Mouse (Mus musculus): Measurements from ENCODE around the gene Kcnip4. TPM values are rescaled to one million over a fixed set of nuclear protein-coding genes. Genes with fewer than 3 reads are reported as not detected.

The Kcnip4 gene
- polyA plus RNA-seq, 1 experiment = 0.12 TPM

DNA sequence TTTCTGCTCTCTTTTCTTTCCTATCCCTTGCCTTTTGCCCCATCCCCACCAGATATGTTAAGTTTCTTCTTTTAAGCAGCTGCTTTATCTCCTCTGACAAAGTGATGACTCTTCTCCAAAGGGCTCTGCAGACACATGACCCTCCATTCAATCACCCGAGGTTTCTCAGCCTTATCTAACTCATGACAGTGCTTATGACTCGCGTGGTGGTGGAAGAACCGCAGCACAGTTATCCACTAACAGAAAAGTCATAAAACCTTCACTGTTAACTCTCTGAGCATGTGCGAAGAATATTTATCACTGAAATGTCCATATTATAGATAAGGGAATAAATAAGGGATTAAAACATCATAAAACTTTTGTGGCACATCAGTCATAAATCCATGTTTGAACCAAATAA, 1024.5 kb downstream of the Kcnip4 start:
- no peaks in the 10 kb centered on the region for H3K36me3 ChIP-seq (ENCODE audit: control insufficient read depth, insufficient read depth)

DNA sequence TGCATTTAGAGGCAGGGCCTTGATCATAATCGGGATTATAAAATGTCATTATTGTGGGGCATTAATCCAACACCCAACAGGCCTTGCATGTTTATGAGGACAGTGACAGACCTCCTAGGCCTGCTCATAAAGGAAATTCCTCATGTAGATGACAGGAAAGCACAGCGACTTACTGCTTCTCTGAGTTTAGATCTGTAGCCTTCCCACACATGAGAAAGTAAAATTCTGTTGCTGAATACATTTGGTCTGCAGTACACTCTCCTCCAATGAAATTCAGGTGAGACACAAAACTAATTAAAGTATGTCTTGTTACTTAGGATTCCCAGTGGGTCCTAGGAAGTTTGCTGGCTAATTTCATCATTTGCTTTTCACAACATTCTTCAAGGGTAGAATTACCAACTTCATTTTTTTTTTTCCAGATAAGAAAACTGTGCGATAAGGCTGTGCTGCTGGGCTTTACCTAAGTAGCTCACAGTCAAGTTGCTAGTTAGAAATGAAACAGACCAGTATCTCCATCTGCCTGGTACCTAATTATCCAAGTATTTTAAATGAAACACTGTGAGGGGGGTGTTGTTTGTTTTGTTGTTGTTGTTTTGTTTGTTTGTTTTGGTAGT, 1033.7 kb downstream of the Kcnip4 start:
- no peaks in the 10 kb centered on the region for H3K36me3 ChIP-seq (ENCODE audit: control insufficient read depth, insufficient read depth)
- H3K27me3 ChIP-seq (ENCODE audit: control insufficient read depth, insufficient read depth, insufficient read length) = no peaks in the 10 kb centered on the region
- H3K4me3 ChIP-seq (ENCODE audit: insufficient read depth, poor library complexity, severe bottlenecking) = no peak overlapping the region
- no peak overlapping the region for H3ac ChIP-seq (ENCODE audit: control insufficient read depth, insufficient read length, low read depth)
- no peaks in the 10 kb centered on the region for H3K79me3 ChIP-seq (ENCODE audit: low read depth)
- no peak for TF ChIP-seq FOSL1 (IDR thresholded peaks at IDR 0.05; ENCODE audit: insufficient read depth, low read length, poor library complexity, severe bottlenecking)
- no peak for TF ChIP-seq MYOG (IDR thresholded peaks at IDR 0.05; ENCODE audit: control insufficient read depth, extremely low read depth, insufficient read length)
- no peak for TF ChIP-seq CEBPB (IDR thresholded peaks at IDR 0.05; ENCODE audit: low read depth)
- TF ChIP-seq CTCF (IDR thresholded peaks at IDR 0.05; ENCODE audit: control insufficient read depth, insufficient read depth, insufficient read length) = no peak
- no peak for TF ChIP-seq USF1 (IDR thresholded peaks at IDR 0.05; ENCODE audit: low read depth)
- TF ChIP-seq MAX (IDR thresholded peaks at IDR 0.05) = no peak
- no peak for TF ChIP-seq MYOD1 (IDR thresholded peaks at IDR 0.05; ENCODE audit: control insufficient read depth, insufficient read length, low read depth)
- H3K79me2 ChIP-seq (ENCODE audit: control insufficient read depth, insufficient read depth) = no peaks in the 10 kb centered on the region

More for the DNA sequence above, 1024.5 kb downstream of the Kcnip4 start:
- TF ChIP-seq CTCF (IDR thresholded peaks at IDR 0.05; ENCODE audit: control insufficient read depth, insufficient read depth, insufficient read length) = no peak
- TF ChIP-seq USF1 (IDR thresholded peaks at IDR 0.05; ENCODE audit: low read depth) = no peak
- no peak for TF ChIP-seq MAX (IDR thresholded peaks at IDR 0.05)
- H3K27me3 ChIP-seq (ENCODE audit: control insufficient read depth, insufficient read depth, insufficient read length) = no peaks in the 10 kb centered on the region
- H3K79me3 ChIP-seq (ENCODE audit: low read depth) = no peaks in the 10 kb centered on the region
- no peak overlapping the region for H3K4me3 ChIP-seq (ENCODE audit: insufficient read depth, poor library complexity, severe bottlenecking)
- H3K79me2 ChIP-seq (ENCODE audit: control insufficient read depth, insufficient read depth) = no peaks in the 10 kb centered on the region
- no peak overlapping the region for H3ac ChIP-seq (ENCODE audit: control insufficient read depth, insufficient read length, low read depth)

DNA sequence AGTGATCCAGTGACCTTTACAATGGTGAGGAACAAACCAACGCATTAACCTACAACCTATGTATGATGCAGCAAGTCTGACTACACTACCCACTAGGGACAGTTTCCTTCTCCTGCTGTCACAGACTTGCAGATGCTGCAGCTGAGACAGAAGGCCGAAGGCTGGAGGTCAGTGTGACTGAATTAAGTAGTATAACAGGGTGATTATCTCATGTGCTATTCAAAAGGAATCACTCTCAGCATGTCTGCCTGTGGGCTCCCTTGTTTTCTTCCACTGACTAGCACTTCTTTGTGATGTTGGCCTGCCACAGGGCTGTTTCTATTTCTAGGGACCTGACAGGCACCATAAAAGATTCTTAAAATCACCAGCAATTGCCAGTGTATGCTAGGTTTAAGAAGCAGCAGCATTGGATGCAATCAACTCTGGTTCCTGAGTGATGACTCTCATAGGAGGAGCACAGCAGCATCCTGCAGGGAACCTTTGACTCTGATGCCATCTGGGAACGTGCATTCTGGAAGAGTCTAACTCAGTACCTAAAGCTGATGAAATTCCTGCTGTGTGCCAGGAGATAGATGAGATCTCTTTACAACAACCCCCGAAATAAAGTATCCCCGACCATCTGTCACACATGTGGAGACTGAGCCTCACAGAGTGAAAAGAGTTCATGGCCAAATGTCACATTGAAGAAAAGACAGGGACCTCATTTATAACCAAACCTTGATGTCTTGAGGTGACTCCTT, 1035.0 kb downstream of the Kcnip4 start:
- H3K27me3 ChIP-seq (ENCODE audit: control insufficient read depth, insufficient read depth, insufficient read length) = no peaks in the 10 kb centered on the region
- no peaks in the 10 kb centered on the region for H3K36me3 ChIP-seq (ENCODE audit: control insufficient read depth, insufficient read depth)
- H3K4me3 ChIP-seq (ENCODE audit: insufficient read depth, poor library complexity, severe bottlenecking) = no peak overlapping the region
- H3ac ChIP-seq (ENCODE audit: control insufficient read depth, insufficient read length, low read depth) = no peak overlapping the region
- H3K79me3 ChIP-seq (ENCODE audit: low read depth) = no peaks in the 10 kb centered on the region
- TF ChIP-seq CTCF (IDR thresholded peaks at IDR 0.05; ENCODE audit: control insufficient read depth, insufficient read depth, insufficient read length) (no peak), USF1 (IDR thresholded peaks at IDR 0.05; ENCODE audit: low read depth) (no peak), MAX (IDR thresholded peaks at IDR 0.05) (no peak), MYOG (IDR thresholded peaks at IDR 0.05; ENCODE audit: control insufficient read depth, extremely low read depth, insufficient read length) (no peak), MYOD1 (IDR thresholded peaks at IDR 0.05; ENCODE audit: control insufficient read depth, insufficient read length, low read depth) (no peak), CEBPB (IDR thresholded peaks at IDR 0.05; ENCODE audit: low read depth) (no peak), FOSL1 (IDR thresholded peaks at IDR 0.05; ENCODE audit: insufficient read depth, low read length, poor library complexity, severe bottlenecking) (no peak)
- H3K79me2 ChIP-seq (ENCODE audit: control insufficient read depth, insufficient read depth) = no peaks in the 10 kb centered on the region

DNA sequence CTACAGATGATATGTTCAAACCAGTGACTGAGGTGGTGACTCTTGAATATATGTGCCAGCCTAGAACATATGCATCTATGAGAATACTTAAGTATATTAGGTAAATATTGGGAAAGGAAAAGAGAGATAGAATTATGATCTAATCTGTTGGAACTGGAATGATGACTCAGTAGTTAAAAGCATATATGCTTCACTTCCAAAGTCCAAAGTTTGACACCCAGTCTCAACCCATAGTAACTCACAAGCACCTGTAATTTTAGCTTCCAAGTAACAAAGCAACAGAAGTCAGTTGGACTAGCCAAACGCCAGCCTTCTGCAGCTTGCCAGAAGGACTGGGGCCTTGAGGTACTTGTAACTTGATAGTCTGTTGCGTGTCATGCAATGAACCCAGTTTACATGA, 1041.6 kb downstream of the Kcnip4 start:
- H3K36me3 ChIP-seq (ENCODE audit: control insufficient read depth, insufficient read depth) = no peaks in the 10 kb centered on the region

DNA sequence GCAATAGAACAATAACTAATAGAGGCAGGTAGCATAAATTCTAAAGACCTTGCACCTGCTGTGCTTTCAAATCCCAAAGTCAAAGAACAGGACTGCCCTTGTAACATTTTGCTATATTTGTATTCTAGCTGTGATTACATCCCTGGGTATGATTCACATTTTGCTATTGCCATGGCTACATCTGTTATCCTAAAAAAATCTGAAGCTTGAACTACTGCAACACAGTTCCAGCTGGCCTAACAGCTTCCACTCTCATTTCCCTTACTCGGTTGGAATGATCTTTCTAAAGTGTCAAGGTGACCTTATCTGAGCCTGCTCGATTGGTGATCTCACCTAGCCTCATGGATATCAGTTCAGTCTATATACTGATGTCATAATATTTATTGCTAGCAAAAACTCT, 1064.5 kb downstream of the Kcnip4 start:
- H3K79me3 ChIP-seq (ENCODE audit: low read depth) = no peaks in the 10 kb centered on the region
- no peak overlapping the region for H3K4me3 ChIP-seq (ENCODE audit: insufficient read depth, poor library complexity, severe bottlenecking)
- TF ChIP-seq MAX (IDR thresholded peaks at IDR 0.05) = no peak
- no peak for TF ChIP-seq CEBPB (IDR thresholded peaks at IDR 0.05; ENCODE audit: low read depth)
- TF ChIP-seq MYOD1 (IDR thresholded peaks at IDR 0.05; ENCODE audit: control insufficient read depth, insufficient read length, low read depth) = no peak
- no peak for TF ChIP-seq USF1 (IDR thresholded peaks at IDR 0.05; ENCODE audit: low read depth)
- TF ChIP-seq CTCF (IDR thresholded peaks at IDR 0.05; ENCODE audit: control insufficient read depth, insufficient read depth, insufficient read length) = no peak
- TF ChIP-seq MYOG (IDR thresholded peaks at IDR 0.05; ENCODE audit: control insufficient read depth, extremely low read depth, insufficient read length) = no peak
- TF ChIP-seq FOSL1 (IDR thresholded peaks at IDR 0.05; ENCODE audit: insufficient read depth, low read length, poor library complexity, severe bottlenecking) = no peak
- no peaks in the 10 kb centered on the region for H3K27me3 ChIP-seq (ENCODE audit: control insufficient read depth, insufficient read depth, insufficient read length)
- no peak overlapping the region for H3ac ChIP-seq (ENCODE audit: control insufficient read depth, insufficient read length, low read depth)
- H3K79me2 ChIP-seq (ENCODE audit: control insufficient read depth, insufficient read depth) = no peaks in the 10 kb centered on the region
- no peaks in the 10 kb centered on the region for H3K36me3 ChIP-seq (ENCODE audit: control insufficient read depth, insufficient read depth)

More for the DNA sequence above, 1041.6 kb downstream of the Kcnip4 start:
- Histone ChIP-seq H3K79me3 (ENCODE audit: low read depth) (no peaks in the 10 kb centered on the region), H3K27me3 (ENCODE audit: control insufficient read depth, insufficient read depth, insufficient read length) (no peaks in the 10 kb centered on the region), H3ac (ENCODE audit: control insufficient read depth, insufficient read length, low read depth) (no peak overlapping the region), H3K79me2 (ENCODE audit: control insufficient read depth, insufficient read depth) (no peaks in the 10 kb centered on the region), H3K4me3 (ENCODE audit: insufficient read depth, poor library complexity, severe bottlenecking) (no peak overlapping the region)
- TF ChIP-seq MYOG (IDR thresholded peaks at IDR 0.05; ENCODE audit: control insufficient read depth, extremely low read depth, insufficient read length) (no peak), CEBPB (IDR thresholded peaks at IDR 0.05; ENCODE audit: low read depth) (no peak), USF1 (IDR thresholded peaks at IDR 0.05; ENCODE audit: low read depth) (no peak), FOSL1 (IDR thresholded peaks at IDR 0.05; ENCODE audit: insufficient read depth, low read length, poor library complexity, severe bottlenecking) (no peak), CTCF (IDR thresholded peaks at IDR 0.05; ENCODE audit: control insufficient read depth, insufficient read depth, insufficient read length) (no peak), MAX (IDR thresholded peaks at IDR 0.05) (no peak)
